Mouse (Mus musculus) Muller cell, postnatal 12 days (primary cell): ENCODE data around the gene Spin4.

Source experiments
- DNase-seq: peaks from one replicate; pipeline ENCODE4 v3.0.0-alpha.2; 2015; ENCODE audit errors: inconsistent ontology term

Gene Spin4

DNA sequence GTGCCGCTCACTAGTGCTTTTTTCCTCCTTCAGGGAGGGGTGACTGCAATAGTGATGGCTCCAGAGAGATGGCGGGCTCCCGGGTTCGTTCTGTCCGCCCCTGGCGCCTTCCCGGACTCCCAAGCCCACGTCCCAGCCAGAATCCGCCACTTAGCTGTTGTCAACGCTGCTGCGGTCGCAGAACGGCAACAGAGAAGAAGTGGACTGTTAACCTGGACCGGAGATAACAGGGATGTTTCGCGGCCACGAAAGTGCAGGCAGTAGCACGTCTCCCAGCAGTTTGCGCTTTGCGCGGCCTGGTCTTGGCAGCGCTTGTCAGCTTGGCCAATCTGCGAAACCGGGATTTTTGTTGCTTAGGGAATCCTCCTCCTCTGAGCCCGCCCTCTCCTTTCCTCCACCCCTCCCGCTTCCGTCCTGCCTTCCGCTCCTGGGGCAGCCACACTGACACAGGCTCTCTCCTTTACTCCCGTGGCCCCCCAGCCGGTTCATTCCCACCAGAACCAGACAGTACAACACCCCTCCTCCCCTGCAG is at the start of gene Spin4:
Gene Spin4, minus strand, starts transcription at position 322 of the 532 bp plus-strand sequence.
- peak; percentile 82 for DNase-seq

DNA sequence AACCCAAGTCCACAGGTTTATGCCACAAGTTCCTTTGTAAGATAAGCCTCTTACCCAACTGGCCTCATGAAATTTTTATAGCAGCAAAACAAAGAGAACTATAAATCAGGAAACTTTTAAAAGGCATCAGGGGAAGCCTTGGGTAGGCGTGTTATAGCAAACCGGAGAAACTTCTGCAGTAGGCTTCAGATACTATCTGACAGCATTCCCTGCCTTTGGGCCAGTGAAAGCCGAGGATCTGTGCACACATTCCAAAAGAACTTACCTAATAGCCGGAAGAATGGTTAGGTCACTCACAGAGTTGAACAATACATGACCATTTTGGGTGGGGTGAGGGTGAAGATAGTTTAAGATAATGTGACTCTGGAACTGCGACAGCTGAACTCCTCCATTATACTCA is 1.4 kb upstream of the Spin4 start:
- DNase-seq: no peak

DNA sequence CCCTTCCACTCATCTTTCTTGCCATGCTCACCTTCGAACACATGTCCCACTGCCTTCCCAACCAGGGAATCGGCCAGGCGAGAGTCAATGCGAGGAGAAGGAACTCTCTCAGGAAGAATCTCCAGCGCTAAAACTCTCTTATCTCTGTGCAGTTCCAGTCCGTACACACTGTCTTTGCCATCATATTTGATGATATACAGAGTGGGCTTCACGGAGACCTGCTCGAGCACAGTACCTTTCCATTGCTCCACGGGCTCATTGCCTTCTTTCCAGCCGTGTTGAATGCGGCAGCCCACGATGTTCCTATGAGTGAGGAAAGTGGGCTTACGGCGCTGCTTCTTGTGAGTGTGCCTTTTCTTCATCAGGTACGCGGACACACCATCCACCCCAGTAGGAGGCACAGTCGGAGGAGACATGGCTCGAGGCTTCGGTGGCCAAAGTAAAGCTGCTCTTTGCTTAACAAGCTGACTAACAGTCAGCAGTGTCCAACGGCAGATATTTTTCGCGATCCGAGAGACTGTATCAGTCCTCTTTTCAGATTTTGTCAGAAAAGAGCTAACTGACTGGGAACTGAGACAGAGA is 612 bp downstream of the Spin4 start:
- no peak for DNase-seq

DNA sequence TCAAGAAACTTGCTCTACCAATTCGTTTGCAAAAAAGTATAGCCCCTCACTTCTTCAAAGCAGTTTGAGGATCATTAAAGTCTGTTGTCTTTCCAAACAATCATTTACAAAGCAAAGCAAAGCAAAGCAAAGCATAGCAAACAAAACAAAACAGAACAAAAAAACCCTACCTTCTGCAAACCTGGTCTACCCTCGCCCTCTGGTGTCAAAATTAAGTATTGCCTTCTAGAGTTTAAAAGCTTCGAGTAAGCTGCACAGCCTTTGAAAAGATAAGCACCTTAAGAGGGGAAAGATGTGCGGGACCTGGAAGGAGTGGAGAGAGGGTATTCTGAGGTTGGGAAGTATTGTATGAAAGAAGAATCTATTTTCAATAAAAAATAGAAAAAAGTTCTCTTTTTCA is 14.4 kb downstream of the Spin4 start:
- DNase-seq: peak; percentile 22

DNA sequence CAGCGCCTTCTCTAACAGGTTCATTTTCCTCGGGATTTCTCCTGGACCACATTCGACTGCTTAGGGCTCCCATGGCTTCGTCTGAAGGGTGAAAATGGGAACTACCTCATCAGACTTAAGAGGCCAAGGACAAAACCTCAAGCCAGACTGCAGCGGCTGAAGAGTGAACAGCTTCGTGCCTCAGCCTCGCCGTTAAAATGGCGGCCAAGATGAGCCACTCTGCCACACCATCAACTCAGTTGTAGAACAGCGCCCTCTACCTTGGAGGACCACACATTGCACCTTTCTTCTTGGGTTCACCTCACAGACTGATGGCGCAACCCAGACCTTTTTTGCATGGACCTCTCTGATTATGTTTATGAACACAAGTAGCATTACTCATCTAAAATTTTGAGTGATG is 27.6 kb downstream of the Spin4 start:
- no peak for DNase-seq

DNA sequence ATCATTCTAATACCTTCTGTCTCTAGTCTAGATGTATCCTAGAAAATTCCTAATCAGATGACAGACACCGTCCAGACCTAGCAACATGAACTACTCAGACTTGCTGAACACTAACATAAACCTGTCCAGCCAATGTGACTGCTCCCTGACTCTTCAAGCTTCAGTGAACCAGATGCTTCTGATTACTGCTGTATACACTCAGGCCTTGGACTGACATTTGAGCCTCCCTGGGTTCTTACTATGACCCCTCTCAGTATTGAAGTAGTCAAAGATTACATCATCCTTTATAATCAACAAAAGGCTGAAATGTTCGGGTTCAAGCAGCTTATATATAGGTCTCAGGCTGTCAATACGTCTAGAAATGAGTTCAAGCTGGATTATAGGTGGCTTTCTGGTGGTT is 32.4 kb downstream of the Spin4 start:
- DNase-seq: no peak

DNA sequence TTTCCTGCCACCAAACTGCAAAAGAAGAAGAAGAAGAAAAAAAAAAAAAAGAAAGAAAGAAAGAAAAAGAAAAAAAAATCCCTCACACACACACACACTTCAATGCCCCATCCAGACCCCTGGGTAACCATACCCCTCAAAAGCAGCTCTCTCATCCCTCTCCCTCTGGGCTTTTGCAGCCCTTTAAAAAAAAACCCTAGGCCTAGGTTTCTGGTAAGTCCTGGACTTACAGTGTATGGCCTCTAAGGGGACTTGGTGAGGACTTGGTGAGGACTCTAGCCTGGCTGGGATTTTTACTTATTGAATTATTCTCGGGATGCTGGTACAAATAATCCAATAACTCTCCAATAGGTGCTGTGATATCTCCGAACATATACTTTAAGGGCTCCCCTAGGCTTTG is 35.6 kb downstream of the Spin4 start:
- no peak for DNase-seq

DNA sequence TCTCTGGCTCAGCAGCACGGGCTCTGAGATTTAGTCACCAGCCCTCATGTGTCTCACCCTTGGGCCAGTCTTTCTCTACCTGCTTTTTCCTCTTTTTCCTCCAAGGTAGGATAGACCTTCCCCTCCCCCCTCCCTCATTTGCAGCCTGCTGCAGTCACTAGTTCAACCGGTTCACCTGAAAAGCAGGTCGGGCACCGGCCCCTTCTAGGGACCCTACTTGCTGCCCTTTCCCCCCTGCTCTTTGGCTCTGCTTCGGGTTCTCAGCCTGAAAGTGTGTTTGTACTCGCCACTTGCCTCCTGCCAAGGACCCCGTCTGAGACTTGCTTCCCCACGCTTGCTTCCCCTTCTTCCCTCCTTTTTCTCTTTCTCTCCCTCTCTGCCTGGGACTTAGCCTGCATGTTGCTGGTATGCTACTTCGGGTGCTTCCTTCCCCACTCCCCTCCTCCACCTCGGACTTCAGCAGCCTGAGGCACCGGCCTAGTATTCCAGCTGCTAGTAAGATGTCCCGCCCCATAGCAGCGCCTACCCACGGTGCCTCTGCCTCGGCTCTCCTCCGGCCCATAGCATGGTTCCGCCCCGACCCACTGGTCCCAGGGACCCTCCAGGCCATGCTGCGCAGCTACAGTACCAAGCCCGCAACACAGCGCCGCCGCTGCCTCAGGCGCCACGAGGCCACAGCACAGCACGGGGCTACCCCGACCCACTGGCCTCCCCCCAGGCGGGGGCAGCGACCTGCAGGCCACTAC is 36.2 kb downstream of the Spin4 start:
- peak; percentile 48 for DNase-seq
